Mouse (Mus musculus) left cerebral cortex, adult 8-10 months (tissue): ENCODE data around the gene Psmb7. TPM values are rescaled to one million over a fixed set of nuclear protein-coding genes. Genes with fewer than 3 reads are reported as not detected.

ENCODE experiments used
- DNase-seq, 2 experiments: peaks; one replicate each; pipeline ENCODE4 v3.0.0; 2022; ENCODE audit warnings: low spot score in 2 of 2
- total RNA-seq, 4 experiments: library from RNA; stranded (reverse); gene quantifications; 2 replicates each; pipeline ENCODE4 v1.2.4; 2022

Psmb7 gene
- total RNA-seq, 4 experiments from 2014 or later: 199 to 208 (median 202) TPM

DNA sequence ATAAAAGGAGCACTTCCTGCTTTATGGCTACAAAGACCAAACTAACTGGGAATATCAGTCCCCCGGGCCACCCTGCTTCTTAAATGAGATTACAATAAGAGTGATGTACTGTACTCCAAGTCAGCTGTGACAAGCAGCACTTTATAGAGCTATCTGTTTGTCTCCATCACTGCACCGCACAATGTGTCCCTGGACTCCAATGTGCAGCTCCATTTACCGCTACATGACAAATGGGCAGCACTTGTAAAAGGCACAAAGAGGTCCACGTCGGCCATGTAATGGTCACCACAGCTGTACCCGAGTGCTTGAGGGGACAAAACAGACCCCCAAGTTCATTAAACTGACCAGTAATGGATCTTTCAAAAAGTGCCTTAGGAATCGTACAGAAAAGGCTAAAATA, 49.0 kb downstream of the Psmb7 start:
- DNase-seq: no peak

DNA sequence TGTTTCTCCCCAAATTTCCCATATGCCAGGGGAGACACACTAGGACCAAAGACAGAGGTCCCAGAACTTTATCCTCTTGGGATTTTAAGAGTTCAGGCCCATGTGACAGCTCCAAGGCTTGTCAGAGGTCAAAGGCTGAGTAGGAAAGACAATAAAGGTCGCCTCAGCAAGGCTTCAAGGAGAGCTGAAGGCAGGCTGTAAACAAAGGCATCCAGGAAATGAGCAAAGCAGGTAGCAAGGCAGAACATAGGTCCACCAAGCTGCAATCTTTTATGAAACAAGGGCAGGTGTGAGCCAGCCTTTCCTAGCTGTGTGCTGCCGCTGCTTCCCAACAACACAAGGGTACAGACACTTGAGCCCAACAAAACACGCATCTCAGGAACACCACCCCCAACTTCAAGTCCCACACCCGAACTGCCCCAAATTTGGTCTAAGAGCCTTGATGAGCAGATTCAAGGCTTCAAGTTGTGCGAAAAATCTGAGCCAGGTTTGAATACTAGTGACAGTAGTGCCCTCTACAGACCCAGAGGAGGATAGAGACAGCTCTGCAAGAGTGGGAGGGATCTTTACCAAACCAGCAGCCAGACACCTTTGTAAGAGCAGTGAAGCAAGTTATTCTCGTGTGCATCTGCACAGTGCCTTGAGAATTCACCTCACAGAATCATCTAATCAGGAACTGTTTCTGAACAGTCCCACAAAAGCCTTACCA, 52.0 kb downstream of the Psmb7 start:
- DNase-seq: peak in 1 of 2 experiments; percentile 18

DNA sequence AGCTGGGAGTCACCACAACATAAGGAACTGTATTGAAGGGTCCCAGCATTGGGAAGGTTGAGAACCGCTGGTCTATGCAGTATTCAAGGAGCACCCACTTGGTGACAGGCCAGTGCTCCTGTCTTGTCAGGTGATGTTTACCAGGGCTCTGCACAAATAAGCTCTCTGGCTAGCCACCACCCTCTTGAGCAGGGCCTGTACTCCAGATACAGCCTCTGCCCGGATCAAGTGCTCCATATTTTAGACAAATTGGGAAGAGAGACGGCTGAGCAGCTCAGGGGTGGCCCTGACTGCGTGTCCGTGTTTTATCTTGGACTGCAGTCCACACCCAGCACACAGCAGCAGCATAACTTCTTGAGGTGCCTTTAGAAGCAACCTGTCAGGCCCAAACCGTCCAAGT, 57.2 kb downstream of the Psmb7 start:
- no peak for DNase-seq

DNA sequence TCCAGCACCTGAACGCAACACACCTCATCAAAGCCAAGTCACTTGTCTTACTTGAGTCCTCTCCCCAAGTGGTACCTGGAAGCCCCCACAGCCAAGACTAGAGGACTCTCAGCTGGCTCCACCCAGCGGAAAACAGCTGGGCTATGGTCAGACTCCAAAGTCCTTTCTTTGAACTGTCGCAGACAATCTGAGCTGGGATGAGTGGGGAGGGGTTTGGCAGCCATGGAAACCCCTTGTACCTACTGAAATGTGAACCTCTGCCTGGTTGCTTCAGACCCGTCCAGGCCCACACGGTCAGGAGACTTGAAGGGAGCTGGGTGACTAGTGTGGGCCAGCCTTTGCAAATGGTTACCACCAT, 58.5 kb downstream of the Psmb7 start:
- no peak for DNase-seq

DNA sequence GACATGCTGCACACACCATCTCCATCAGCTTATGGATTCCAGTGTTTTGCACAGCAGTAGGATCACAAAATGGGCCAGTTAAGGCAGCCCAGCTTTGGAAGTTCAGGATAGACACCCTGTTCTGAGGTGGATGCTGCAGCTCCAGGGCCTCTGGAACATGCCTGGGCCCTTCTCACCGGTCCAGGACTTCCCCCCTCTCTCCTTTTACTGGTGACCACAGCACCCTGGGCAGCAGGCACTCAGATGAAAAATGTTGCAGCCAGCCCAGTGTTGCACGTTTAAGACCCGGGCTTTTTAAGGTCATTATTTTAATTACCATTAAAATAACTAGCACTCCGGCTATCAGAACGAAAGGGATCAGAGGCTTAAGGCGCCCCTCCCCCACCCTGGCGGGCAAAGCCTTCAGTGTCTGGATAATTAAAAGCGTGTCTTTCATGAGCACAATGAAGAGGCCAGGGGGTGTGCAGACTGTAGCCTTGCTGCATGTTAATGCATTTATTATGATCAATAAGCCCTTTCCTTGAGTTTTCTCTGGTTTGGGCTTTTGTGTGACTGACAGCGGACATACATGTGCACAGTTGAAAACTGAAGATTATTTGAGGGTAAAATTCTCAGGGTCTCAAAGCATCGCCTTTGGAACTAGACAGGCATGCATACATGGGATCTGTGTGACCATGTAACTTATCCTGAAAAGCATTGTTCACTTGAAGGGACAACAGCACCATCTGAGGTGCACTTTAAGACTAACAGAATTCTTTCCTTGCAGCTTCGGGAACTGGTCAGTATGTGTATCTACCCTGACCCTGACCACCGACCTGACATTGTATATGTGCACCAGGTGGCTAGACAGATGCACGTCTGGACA, 59.1 kb downstream of the Psmb7 start:
- DNase-seq: no peak

DNA sequence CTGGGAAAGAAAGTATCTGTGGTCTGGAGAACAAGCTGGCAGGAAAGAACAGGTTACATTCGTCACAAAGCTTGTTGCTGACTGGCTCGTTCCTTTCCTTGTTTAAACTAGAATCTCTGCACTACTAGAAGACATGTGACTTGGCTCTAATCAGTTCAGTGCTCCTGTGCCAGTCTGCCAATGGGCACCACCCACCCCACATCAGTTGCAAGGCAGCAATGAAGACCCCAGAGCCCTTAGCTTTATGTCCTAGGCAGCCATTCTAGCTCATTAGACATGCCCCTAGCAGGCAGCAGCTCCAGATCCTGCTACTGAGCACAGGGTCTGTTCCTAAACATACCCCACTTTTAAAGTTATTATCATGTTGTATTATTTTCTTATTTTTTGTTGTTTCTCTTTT, 59.9 kb downstream of the Psmb7 start:
- no peak for DNase-seq

DNA sequence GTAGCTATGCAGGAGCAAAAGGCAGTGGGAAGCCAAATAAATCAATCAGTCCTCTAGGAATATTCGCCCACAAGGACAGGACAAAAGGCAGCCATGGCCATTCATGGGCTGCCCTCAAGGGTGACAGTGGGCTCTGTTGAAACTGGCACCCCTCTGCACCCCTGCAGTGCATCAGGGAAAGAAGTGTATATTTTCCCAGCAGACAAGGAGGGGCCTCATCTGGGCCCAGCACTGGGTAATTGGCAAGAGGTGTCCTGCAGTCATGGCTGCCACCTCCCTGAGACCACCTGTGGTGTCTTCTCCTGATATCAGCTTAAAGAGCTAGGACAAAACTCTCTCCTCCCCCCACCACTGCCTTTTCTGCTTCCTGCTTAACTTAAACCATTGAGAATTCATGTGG, 64.4 kb downstream of the Psmb7 start:
- no peak for DNase-seq

DNA sequence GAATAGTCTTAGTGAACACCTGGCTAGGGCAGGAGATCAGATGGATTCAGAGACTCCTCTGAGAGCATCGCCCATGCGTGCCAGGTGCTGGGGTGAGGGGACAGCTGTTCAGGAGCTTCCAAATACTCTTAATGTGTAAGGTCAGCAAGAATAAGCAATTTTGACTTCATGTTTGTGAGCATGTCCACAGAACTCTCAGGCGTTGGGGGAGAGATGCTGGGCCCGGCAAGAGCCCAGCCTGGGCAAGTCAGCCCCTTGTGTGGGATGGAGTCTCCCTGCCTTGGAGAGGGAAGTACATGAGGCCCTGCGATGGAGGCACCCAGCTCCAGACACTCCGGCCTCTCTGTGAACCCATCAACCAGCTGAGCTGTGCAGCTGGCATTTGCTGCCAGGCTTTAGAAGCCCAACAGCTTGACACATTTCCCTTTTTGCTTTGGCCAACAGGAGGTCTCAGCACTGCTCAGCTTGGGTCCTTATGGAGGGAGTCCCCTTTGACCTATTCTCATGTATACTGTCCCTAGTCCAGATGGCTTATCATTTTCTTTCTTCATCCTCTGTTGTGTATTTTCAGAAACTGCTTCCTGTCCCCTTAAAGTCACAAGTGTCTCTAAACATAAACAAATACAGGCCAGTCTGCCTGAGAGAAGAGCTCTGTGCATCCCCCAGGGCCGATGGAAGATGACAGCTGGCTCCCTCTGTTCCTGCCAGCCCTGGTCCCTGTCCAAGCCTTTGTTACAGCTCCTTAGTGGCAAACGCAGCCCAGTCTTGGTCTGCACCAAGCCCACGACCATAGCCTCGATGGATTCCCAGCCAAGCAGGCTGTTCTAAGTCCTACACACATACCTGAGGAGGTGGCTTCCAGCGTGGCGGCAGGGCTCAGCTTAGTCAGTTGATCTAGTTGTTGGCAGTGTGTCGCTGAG, 65.0 kb downstream of the Psmb7 start:
- DNase-seq: peak in 1 of 2 experiments; percentile 67

DNA sequence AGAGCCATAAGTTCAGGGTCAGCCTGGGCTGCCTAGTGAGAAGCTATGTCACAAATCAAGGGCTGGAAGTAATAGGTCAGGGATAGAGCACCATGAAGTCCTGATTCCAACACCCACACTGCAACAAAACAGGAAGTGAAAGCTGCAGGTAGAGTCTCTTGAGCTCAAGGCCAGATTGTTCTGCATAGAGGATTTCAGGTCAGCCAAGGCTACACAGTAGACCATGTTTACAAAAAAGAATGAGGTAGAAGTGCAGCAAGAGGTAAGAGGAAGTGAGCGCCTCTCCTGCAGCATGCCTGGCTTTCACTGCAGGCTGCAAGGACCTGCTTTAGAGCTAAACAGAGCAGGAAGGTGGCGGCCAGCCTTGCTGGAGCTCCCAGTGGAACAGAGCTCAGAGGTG, 69.2 kb downstream of the Psmb7 start:
- DNase-seq: no peak

DNA sequence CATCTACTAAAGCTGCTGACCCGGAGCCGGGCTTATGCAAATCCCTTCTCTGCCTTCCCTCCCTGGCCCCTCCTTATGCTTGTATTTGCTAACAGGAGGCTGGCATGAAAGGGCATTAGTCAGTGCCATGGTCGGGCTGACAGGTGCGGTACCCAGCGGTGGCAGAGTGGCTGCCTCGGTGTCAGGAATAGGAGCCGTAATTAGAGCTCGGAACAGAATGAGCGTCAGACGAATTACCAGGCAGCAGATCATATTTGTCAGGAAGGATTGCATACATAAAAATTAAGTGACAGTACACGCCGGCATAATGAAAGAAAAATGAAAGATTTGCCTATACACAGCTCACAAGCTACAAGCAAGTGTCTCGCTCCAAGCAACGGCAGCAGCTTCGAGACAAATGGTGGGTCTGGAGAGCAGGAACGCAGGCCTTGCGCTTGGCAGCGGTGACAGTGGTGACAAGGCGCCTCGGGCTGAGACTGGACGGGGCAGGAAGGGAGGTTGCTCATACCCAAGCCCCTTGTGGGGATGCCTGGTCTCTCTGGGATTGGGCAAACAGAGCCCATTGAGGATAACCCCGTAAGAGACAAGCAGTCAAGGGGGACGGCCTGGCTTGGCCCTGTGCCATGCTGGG, 71.8 kb downstream of the Psmb7 start:
- no peak for DNase-seq

DNA sequence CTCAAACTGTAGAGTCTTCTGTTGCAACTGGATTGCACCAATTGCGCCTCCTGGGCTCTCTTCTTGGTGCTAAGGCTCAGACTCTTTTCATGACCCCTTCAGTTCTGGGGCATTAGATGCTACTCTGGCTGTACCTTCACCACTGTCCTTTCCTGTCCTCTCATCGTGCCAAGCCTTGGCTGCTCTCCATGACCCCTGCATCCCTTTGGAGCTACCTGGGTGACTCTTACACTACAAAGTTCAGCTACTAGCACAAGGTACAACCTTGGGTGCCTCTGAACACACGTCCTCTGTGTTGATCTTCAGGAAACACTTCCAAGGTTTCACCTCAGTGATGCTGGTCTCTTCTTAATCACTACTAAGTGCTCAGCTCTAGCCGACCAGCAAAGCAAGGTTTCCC, 81.3 kb downstream of the Psmb7 start:
- no peak for DNase-seq

DNA sequence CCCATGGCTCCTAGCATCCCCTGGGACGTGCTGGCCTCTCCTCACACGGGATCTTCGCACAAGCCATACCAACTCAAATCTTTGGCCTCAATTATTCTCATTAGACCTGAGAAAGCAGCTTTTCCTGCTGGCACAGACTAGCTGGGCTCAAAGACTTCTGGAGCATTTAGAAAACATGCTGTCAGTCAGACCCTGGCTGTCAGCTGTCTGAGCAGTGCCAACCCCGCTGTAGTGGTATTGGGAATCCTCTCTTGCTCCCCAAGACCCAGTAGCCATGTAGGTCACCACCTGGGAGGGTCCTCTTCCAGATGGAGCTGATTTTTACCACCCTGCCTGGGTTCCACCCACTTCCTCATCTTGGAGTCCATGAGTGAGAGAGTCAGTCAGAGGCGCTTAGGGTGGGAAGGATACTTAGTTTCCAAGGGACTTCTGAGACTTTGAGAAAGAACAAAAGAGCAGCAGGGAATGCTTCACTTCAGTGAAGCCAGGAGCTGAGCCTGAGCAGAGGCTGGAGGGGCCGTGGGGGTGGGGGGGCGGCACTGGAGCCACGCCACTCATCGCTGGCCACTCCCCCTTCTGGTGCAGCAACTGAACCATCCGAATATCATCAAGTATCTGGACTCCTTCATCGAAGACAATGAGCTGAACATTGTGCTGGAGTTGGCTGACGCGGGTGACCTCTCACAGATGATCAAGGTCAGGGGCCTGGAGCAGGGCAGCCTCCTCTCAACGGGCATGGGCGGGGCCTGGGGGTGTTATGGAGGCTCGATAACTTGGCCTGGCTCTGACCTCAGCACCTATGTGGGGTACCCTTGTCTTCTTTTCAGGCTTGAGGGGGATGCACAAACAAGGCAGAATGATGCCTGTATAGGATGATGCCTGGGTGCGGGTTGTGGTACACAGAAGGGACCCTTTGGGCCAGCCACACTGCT, 83.3 kb downstream of the Psmb7 start:
- no peak for DNase-seq

DNA sequence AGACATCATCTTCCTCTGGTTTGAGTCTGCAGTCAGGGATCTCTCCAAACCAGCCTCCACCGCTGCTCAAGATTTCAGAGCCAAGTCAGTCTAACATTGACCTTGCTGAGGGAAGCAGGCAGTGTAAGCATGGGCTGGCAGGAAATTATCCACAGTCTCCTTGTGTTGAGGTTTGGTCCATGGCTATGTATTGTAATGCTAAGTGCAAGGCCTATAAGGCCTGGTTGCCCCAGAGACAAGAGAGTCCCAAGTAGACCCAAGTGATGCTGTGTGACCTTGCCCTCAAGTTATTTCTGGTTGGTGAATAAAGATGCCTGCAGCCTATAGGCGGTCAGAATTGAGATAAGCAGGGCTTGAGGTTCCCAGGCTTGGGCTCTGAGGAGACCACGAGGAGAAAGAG, 87.2 kb downstream of the Psmb7 start:
- DNase-seq: no peak

DNA sequence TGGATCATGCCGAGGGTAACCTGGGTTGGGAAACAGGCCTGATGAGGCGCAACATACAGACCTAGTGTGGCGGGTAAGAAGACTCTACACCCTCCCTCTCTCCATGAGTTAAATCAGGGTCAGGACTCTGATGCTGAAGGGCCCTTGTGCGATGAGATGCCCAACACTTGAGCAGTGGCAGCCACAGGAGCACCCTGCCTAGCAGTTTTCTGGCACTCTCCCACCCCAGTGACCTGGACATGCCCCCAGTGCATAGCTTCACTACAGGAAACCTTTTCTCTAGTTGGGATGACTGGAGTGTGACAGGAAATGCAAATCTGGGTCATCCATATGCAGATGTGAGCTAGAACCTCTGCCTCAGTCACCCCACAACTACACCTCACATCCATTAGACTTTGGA, 88.2 kb downstream of the Psmb7 start:
- no peak for DNase-seq

DNA sequence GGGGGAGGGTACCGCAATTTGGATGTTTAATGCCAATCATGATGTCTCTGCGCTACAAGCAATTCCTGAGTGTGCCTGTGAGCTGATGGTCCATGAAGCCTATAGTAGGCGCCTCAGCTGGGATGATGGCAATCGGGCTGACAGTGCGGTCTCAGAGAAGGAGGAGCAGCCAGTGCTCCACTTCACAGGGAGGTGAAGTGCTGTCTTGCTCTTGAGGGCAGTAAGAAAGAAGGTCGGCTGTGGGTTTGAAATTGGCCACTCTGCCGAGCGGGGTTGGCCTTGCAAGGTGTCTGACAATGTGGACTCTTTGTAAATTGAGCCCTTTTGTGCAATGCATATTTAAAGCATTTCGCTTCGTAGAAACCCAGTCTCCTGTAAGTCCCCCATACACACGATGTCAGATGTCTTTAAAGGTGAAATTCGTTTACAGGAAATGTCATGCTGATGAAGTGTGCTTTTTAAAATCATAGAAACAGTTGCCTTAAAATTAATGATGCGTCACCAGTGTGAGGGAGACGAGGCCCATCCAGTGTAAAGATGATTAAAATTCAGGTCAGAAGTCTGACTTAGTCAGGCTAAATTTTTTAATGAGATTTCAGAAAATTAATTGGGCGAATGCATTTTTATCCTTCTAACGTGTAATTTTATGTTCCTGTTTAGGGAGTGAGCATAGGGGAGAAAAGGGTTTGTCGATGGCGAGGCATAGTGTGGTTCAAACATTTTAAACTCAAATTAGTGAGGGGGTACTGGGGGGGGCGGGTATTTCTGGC, 89.5 kb downstream of the Psmb7 start:
- DNase-seq: no peak

DNA sequence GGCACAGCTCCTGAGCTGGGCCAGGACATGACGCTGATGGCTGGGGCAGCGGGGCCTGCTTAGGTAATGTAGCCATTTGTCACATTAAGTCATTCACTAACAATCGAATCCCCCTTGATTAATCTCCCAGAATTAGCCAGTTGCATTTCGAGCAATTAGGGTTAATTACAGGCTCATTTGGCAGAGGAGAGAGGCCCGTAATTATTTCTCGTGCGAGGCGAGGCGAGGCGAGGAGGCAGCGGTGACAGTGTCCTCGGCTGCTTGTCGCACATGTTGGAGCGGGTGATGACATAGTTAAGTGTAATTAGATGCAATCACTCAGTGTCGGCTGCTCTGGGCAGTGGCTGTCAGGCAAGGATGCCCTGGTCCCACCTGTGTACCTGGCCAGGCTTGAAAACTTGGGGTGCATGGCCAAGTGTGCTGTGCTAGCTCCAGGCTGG, 91.9 kb downstream of the Psmb7 start:
- DNase-seq: no peak

DNA sequence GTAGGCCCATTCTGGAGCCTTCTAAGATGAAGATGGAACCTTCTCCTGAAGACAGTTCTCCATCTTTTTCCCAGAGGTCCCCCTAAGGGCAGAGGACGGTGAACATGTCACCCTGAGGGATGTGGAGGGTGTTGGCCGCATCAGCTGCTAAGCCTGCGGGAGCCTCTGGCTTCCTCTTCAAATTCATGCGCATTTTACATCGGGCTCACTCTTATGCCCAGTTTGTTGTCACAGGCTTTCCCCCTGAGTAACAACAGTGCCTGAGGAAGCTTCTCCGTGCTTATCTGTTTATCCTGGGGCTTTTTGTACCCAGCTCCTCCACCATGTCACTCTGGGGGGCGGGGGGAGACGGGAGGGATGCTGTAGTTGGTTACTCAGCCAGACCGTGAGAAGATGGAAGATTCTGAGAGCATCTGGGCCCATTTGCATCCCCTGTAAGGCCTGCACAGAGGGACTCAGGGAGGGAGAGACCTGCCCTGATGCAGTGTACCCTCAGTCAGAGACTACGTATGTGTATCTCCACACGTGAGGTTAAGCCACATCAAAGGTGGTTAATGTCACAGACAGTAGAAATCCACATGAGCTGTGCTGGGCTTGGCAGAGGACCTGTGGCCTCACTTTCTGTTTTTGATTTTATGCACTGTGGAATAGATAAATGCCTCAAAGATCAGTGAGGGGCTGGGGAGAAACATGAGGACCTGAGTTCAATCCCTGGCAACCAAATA, 95.9 kb downstream of the Psmb7 start:
- no peak for DNase-seq

DNA sequence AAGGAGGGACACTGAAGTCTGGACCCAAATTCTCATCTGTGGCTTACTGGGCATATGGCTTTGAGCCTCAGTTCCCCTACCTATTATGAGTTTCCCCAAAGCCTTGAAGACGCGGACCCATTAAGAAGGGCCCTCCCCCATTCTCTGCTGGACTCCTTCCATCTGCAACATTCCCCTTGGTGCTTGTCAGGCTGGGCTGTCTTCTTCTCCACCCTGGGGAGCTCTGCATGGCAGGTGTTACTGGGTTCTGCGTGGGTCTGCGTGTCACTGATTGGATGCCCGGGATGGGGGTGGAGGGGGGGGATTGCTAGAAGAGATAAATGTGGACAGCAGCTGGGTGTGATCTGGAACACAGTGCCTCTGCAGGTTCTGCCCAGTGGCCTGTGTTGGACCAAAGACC, 97.1 kb downstream of the Psmb7 start:
- no peak for DNase-seq

DNA sequence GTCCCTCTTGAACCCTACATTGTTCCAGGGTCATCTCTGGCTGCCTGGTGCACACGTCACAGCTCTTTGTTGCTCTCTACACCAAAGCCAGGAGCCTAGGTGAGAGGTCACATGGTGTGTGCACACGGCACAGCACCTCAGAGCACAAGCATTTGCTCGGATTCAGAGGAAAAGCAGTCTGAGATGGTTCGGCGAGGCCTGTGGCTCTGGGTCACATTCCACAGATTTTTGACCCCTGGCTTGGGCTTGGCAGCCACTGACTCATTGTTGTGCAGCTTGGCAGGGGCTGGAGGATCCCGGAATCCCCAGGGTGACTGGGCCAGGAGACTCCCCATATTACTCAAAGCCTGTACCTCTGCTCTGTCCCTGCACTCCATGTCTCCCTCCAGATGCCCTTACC, 97.7 kb downstream of the Psmb7 start:
- no peak for DNase-seq
